Mouse (Mus musculus): Measurements from ENCODE around the gene Chst5. TPM values are rescaled to one million over a fixed set of nuclear protein-coding genes. Genes with fewer than 3 reads are reported as not detected.
"Not testable (repeated sequence)": the region's sequence is repeated elsewhere in the genome, so short reads cannot be mapped to it uniquely, and the experiment has no call there.

The Chst5 gene
- polyA plus RNA-seq, 1 experiment, result 7.1 TPM

GRCm38 (mm10) chr8:111943544-111943943, 33.3 kb upstream of the Chst5 start:
- 89% methylated on average over 2 of the region's 2 CpGs for WGBS
- TF ChIP-seq CTCF (IDR thresholded peaks at IDR 0.05; ENCODE audit: insufficient read depth, low read length), result no peak
- TF ChIP-seq POLR2A (IDR thresholded peaks at IDR 0.05; ENCODE audit: borderline replicate concordance, extremely low read depth, low read depth, low read length), result no peak
- peaks cover 5% of the 10 kb centered on the region; the same call in 1 of the 2 replicates for H3K4me1 ChIP-seq (ENCODE audit: control insufficient read depth, insufficient read depth, low read length)
- H3K4me3 ChIP-seq (replicated peaks; ENCODE audit: extremely low read depth, low read depth, low read length), result no peak overlapping the region
- DNase-seq, result no peak

- Histone ChIP-seq H3K4me3 (replicated peaks; ENCODE audit: extremely low read depth, low read depth, low read length) (peak overlapping the region; percentile 91), H3K4me1 (ENCODE audit: control insufficient read depth, insufficient read depth, low read length) (peaks cover 5% of the 10 kb centered on the region; the same call in 1 of the 2 replicates)
- WGBS, result 0% methylated on average over 23 of the region's 23 CpGs
- DNase-seq, result no peak
- no peak for TF ChIP-seq POLR2A (IDR thresholded peaks at IDR 0.05; ENCODE audit: borderline replicate concordance, extremely low read depth, low read depth, low read length)
Observed at GRCm38 (mm10) chr8:111941101-111941454, 30.8 kb upstream of the Chst5 start.

GRCm38 (mm10) chr8:111940171-111941100, 30.2 kb upstream of the Chst5 start, which contains the start of gene Gabarapl2:
Gene Gabarapl2, plus strand, starts transcription at chr8:111940703.
- under 1% methylated on average over 65 of the region's 65 CpGs for WGBS
- peak within 1 kb of the TSS; percentile 91 for H3K4me3 ChIP-seq (replicated peaks; ENCODE audit: extremely low read depth, low read depth, low read length)
- H3K4me1 ChIP-seq (ENCODE audit: control insufficient read depth, insufficient read depth, low read length), result peaks cover 5% of the 10 kb centered on the region; the same call in 1 of the 2 replicates
- peak; percentile 97 for DNase-seq
- TF ChIP-seq CTCF (IDR thresholded peaks at IDR 0.05; ENCODE audit: insufficient read depth, low read length), result no peak
- TF ChIP-seq POLR2A (IDR thresholded peaks at IDR 0.05; ENCODE audit: borderline replicate concordance, extremely low read depth, low read depth, low read length), result peak; percentile 47; the same call in 1 of the 2 replicates

- TF ChIP-seq POLR2A (IDR thresholded peaks at IDR 0.05; ENCODE audit: borderline replicate concordance, extremely low read depth, low read depth, low read length) (peak; percentile 11; the same call in 1 of the 2 replicates), CTCF (IDR thresholded peaks at IDR 0.05; ENCODE audit: insufficient read depth, low read length) (no peak)
Observed at GRCm38 (mm10) chr8:111939516-111940142, 29.4 kb upstream of the Chst5 start.

GRCm38 (mm10) chr8:111938076-111938985, 28.1 kb upstream of the Chst5 start:
- WGBS, result 84% methylated on average over 9 of the region's 9 CpGs
- not testable (repeated sequence) for DNase-seq

More at GRCm38 (mm10) chr8:111939516-111940142, 29.4 kb upstream of the Chst5 start:
- WGBS, result 5% methylated on average over 10 of the region's 10 CpGs
- peaks cover 5% of the 10 kb centered on the region; the same call in 1 of the 2 replicates for H3K4me1 ChIP-seq (ENCODE audit: control insufficient read depth, insufficient read depth, low read length)
- H3K4me3 ChIP-seq (replicated peaks; ENCODE audit: extremely low read depth, low read depth, low read length), result peak overlapping the region; percentile 43
- DNase-seq, result peak; percentile 50

GRCm38 (mm10) chr8:111937184-111937583, 26.9 kb upstream of the Chst5 start:
- Histone ChIP-seq H3K4me1 (ENCODE audit: control insufficient read depth, insufficient read depth, low read length) (peaks cover 5% of the 10 kb centered on the region; the same call in 1 of the 2 replicates), H3K4me3 (replicated peaks; ENCODE audit: extremely low read depth, low read depth, low read length) (no peak overlapping the region)
- TF ChIP-seq POLR2A (IDR thresholded peaks at IDR 0.05; ENCODE audit: borderline replicate concordance, extremely low read depth, low read depth, low read length) (no peak), CTCF (IDR thresholded peaks at IDR 0.05; ENCODE audit: insufficient read depth, low read length) (no peak)
- no peak for DNase-seq
- 73% methylated on average over 3 of the region's 3 CpGs for WGBS

More at GRCm38 (mm10) chr8:111938076-111938985, 28.1 kb upstream of the Chst5 start:
- not testable (repeated sequence) for H3K4me3 ChIP-seq (replicated peaks; ENCODE audit: extremely low read depth, low read depth, low read length); H3K4me1 ChIP-seq (ENCODE audit: control insufficient read depth, insufficient read depth, low read length)

GRCm38 (mm10) chr8:111934201-111934600, 24.0 kb upstream of the Chst5 start:
- Histone ChIP-seq H3K4me1 (ENCODE audit: control insufficient read depth, insufficient read depth, low read length) (no peaks in the 10 kb centered on the region), H3K4me3 (replicated peaks; ENCODE audit: extremely low read depth, low read depth, low read length) (no peak overlapping the region)
- WGBS, result 76% methylated on average over 2 of the region's 2 CpGs
- no peak for DNase-seq
- no peak for TF ChIP-seq CTCF (IDR thresholded peaks at IDR 0.05; ENCODE audit: insufficient read depth, low read length)
- TF ChIP-seq POLR2A (IDR thresholded peaks at IDR 0.05; ENCODE audit: borderline replicate concordance, extremely low read depth, low read depth, low read length), result no peak

GRCm38 (mm10) chr8:111933348-111934076, 23.3 kb upstream of the Chst5 start, which contains the start of gene Tmem231:
Gene Tmem231, minus strand, starts transcription at chr8:111933881.
- Histone ChIP-seq H3K4me1 (ENCODE audit: control insufficient read depth, insufficient read depth, low read length) (no peaks in the 10 kb centered on the region), H3K4me3 (replicated peaks; ENCODE audit: extremely low read depth, low read depth, low read length) (peak within 1 kb of the TSS; percentile 64)
- WGBS, result 2% methylated on average over 53 of the region's 53 CpGs
- TF ChIP-seq POLR2A (IDR thresholded peaks at IDR 0.05; ENCODE audit: borderline replicate concordance, extremely low read depth, low read depth, low read length) (no peak; the same call in 1 of the 2 replicates), CTCF (IDR thresholded peaks at IDR 0.05; ENCODE audit: insufficient read depth, low read length) (no peak)
- peak; percentile 84 for DNase-seq
